Mouse (Mus musculus): ENCODE data around the gene Ralgps2.

- no peak for TF ChIP-seq POLR2A (IDR thresholded peaks at IDR 0.05; ENCODE audit: control insufficient read depth in 1 of 2, insufficient read depth in 1 of 2, low read depth in 1 of 2, low read length in 2 of 2, poor library complexity in 1 of 2)
- TF ChIP-seq CTCF (IDR thresholded peaks at IDR 0.05 in 2 of 3, conservative IDR thresholded peaks at IDR 0.05 in 1 of 3; ENCODE audit: control insufficient read depth in 1 of 3, insufficient read depth in 1 of 3, low read depth in 2 of 3, low read length in 3 of 3, poor library complexity in 1 of 3, severe bottlenecking in 1 of 3), result peak; percentile 50 to 51 (median 50)
- TF ChIP-seq MAX (IDR thresholded peaks at IDR 0.05; ENCODE audit: low read length), result no peak
- peak; percentile 49 for TF ChIP-seq SMC3 (IDR thresholded peaks at IDR 0.05; ENCODE audit: low read depth, low read length)
- no peak for TF ChIP-seq MAFK (IDR thresholded peaks at IDR 0.05; ENCODE audit: borderline replicate concordance, low read depth, low read length)
- no peak for TF ChIP-seq EP300 (IDR thresholded peaks at IDR 0.05; ENCODE audit: low read depth in 1 of 2, low read length in 2 of 2)
- no peak for TF ChIP-seq POLR2AphosphoS2 (IDR thresholded peaks at IDR 0.05; ENCODE audit: low read length)
- no peak for TF ChIP-seq MAZ (IDR thresholded peaks at IDR 0.05; ENCODE audit: low read depth, low read length)
Observed at GRCm38 (mm10) chr1:156764584-156764983, 174.8 kb downstream of the Ralgps2 start.
